Mouse (Mus musculus): ENCODE results near the gene Cep104. TPM values are rescaled to one million over a fixed set of nuclear protein-coding genes. Genes with fewer than 3 reads are reported as not detected.

The Cep104 gene
- polyA plus RNA-seq, 1 experiment from 2014 or later = 21.4 TPM

DNA sequence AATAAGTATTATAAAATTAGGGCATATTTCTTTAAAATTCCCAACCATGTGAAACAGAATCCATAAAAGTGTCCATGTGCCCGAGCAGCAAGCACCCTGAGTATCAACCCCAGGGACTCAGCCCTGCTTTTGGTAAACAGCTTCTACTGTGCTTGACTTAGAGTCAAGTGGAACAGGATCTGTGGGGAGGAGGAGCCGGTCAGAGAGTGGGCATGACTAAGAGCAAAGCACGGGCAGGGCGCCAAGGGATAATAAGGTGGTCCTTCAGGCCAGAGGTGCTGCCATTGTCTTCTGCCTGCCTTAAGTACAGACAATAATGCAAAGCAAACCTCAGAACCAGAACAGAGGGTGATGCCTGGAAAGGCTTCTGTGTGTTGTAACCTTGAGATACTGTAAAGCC lies 32.8 kb downstream of the Cep104 start:
- no peak overlapping the region for H3K27ac ChIP-seq
- no peak overlapping the region for H3K4me3 ChIP-seq (replicated peaks)
- peaks cover 13% of the 10 kb centered on the region for H3K4me1 ChIP-seq
- no peaks in the 10 kb centered on the region for H3K27me3 ChIP-seq
- H3K4me2 ChIP-seq = no peak overlapping the region
- H3K9me3 ChIP-seq = no peaks in the 10 kb centered on the region
- 80% methylated on average over 4 of the region's 4 CpGs for WGBS
- peaks cover 46% of the 10 kb centered on the region for H3K36me3 ChIP-seq (replicated peaks)
- H3K9ac ChIP-seq = no peak overlapping the region
- ATAC-seq (ENCODE audit: low FRiP score) = no peak

DNA sequence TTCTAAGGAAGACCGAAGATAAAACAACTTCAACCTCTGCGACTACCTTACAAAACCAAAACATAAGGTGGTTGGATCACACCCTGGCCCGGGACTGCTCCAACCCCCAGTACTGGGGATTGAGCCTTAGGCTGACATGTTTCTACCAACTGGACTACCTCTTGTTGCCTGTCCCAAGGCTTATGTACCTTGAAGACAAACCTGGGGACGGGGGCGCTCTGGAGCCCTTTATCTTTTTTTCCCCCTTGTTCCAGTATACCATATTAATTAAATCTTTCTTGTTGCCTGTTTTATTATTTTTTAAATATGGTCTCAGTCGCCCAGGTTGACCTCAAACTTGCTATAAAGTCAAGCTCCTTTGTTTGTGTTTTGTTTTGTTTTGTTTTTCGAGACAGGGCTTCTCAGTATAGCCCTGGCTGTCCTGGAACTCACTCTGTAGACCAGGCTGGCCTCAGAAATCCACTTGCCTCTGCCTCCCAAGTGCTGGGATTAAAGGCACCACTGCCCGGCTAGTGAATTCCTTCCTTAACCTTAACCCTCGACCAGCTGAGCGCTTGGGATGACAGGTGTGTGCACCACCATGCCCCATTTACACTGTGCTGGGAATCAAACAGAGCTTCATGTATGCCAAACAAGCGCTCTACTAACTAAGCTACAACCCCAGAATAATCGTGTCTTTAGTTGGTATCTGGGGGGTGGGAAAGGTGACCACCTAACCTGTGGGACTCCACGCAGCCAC lies 36.1 kb downstream of the Cep104 start:
- ATAC-seq (ENCODE audit: low FRiP score) = no peak; the same call in 1 of the 2 replicates
- Histone ChIP-seq H3K4me3 (replicated peaks) (peak overlapping the region; percentile 100), H3K9me3 (no peaks in the 10 kb centered on the region), H3K36me3 (replicated peaks) (peaks cover 37% of the 10 kb centered on the region), H3K9ac (peak overlapping the region; percentile 96), H3K4me1 (peaks cover 25% of the 10 kb centered on the region), H3K27ac (peak overlapping the region; percentile 31; the same call in 1 of the 2 replicates), H3K27me3 (no peaks in the 10 kb centered on the region), H3K4me2 (peak overlapping the region; percentile 97)
- 28% methylated on average over 13 of the region's 13 CpGs for WGBS

DNA sequence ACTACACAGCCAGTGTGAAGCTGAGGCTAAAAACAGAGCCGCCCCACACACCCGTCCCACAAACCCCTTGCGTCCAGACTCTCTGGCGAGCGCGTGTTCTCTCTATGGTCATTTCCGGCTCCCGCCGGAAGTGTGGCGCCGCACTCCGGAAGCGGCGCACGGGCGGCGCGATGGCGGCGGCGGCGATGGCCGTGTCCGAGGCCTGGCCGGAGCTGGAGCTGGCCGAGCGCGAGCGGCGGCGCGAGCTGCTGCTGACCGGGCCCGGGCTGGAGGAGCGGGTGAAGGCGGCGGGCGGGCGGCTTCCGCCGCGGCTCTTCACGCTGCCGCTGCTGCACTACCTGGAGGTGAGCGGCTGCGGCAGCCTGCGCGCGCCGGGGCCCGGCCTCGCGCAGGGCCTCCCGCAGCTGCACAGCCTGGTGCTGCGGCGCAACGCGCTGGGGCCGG lies 36.7 kb downstream of the Cep104 start, which contains the start of gene Lrrc47:
Lrrc47 (plus strand) TSS at position 86 of the 444 bp plus-strand sequence.
- H3K4me1 ChIP-seq = peaks cover 25% of the 10 kb centered on the region
- peak; percentile 94 for ATAC-seq (ENCODE audit: low FRiP score)
- peak within 1 kb of the TSS; percentile 66 for H3K27ac ChIP-seq
- under 1% methylated on average over 56 of the region's 59 CpGs for WGBS
- no peaks in the 10 kb centered on the region for H3K27me3 ChIP-seq
- peak within 1 kb of the TSS; percentile 96 for H3K9ac ChIP-seq
- peak within 1 kb of the TSS; percentile 97 for H3K4me2 ChIP-seq
- H3K36me3 ChIP-seq (replicated peaks) = peaks cover 37% of the 10 kb centered on the region
- H3K4me3 ChIP-seq (replicated peaks) = peak within 1 kb of the TSS; percentile 100
- H3K9me3 ChIP-seq = no peaks in the 10 kb centered on the region

DNA sequence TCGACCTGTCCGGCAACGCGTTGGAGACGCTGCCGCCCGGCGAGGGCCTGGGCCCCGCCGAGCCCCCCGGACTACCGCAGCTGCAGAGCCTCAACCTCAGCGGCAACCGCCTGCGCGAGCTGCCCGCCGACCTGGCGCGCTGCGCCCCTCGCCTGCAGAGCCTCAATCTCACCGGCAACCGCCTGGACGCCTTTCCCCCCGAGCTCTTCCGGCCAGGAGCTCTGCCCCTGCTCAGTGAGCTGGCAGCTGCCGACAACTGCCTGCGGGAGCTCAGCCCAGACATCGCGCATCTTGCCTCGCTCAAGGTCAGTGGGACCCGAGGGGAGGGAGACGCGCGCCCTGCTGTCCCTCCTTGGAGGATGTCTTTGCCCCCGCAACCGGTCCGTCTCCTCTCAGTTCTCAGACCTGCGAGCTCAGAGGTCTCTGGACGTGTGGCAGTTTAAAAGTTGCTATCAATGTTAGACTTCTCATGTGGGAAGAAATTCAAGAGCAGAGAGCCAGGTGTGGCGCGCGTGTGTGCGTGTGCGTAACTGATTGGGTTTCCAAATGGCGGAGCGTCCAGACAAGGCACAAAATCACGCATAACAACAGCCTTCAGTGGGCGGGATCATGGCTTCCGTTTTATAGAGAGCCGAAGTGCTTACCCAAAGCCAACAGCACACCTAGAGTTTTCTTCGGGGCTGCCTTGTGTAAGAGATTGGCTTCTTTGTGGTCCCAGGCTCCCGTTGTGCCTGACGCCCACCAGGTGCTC lies 37.3 kb downstream of the Cep104 start:
- no peak; the same call in 1 of the 2 replicates for ATAC-seq (ENCODE audit: low FRiP score)
- Histone ChIP-seq H3K9me3 (no peaks in the 10 kb centered on the region), H3K4me3 (replicated peaks) (peak overlapping the region; percentile 100), H3K27me3 (no peaks in the 10 kb centered on the region), H3K9ac (peak overlapping the region; percentile 96), H3K4me2 (peak overlapping the region; percentile 97), H3K4me1 (peaks cover 25% of the 10 kb centered on the region), H3K27ac (peak overlapping the region; percentile 66), H3K36me3 (replicated peaks) (peaks cover 37% of the 10 kb centered on the region)
- WGBS = 3% methylated on average over 43 of the region's 55 CpGs

DNA sequence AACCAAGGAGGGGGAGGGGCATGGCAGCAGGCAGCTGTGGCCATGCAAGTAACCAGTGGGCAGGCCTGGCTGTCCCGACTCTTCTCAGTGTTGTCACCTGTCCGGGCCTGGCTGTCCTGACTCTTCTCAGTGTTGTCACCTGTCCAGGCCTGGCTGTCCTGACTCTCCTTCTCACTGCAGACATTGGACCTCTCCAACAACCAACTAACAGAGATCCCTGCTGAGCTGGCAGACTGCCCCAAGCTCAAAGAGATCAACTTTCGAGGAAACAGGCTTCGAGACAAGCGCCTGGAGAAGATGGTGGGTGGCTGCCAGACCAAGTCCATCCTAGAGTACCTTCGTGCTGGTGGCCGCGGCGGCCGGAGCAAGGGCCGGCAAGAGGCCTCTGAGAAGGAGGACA lies 40.5 kb downstream of the Cep104 start:
- Histone ChIP-seq H3K4me2 (no peak overlapping the region), H3K36me3 (replicated peaks) (peaks cover 66% of the 10 kb centered on the region), H3K27me3 (no peaks in the 10 kb centered on the region), H3K4me1 (peaks cover 25% of the 10 kb centered on the region), H3K27ac (no peak overlapping the region), H3K9ac (no peak overlapping the region), H3K9me3 (no peaks in the 10 kb centered on the region), H3K4me3 (replicated peaks) (no peak overlapping the region)
- ATAC-seq (ENCODE audit: low FRiP score) = no peak
- WGBS = 92% methylated on average over 11 of the region's 11 CpGs

DNA sequence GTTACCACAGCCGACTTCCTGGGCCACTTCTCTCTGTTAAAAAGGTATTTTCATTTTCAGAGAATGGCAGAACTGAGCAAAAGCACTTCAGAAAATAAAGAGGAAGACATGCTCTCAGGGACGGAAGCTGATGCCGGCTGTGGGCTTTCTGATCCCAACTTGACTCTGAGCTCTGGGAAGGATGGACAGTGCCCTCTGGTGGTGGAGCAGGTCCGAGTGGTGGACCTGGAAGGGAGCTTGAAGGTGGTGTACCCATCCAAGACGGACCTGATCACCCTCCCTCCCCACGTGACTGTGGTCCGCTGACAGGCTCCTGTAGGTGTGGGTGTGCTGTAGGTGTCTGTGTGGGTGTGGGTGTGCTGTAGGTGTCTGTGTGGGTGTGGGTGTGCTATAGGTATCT lies 44.6 kb downstream of the Cep104 start:
- no peak for ATAC-seq (ENCODE audit: low FRiP score)

DNA sequence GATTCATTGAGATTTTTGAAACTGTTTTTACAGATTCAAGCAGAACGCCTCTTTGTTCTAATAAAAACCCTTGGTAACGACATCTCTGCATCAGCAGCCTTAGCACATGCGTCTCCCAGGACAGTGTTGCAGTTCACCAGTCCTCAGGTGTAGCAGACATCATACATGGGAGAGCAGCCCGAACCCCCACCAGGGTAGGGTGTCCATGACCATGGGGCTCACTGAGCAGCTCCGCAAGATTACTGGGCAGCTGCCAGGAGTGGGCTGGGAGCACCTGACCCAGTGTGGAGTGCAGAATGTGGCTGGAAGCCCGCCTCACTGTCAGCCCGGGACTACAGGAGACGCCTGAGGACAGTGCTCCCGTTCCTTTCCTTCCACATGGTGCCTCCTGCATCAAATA lies 46.4 kb downstream of the Cep104 start:
- Histone ChIP-seq H3K36me3 (replicated peaks) (peaks cover 60% of the 10 kb centered on the region), H3K27ac (no peak overlapping the region), H3K4me1 (peaks cover 15% of the 10 kb centered on the region), H3K27me3 (peaks cover 29% of the 10 kb centered on the region), H3K9me3 (no peaks in the 10 kb centered on the region), H3K9ac (no peak overlapping the region), H3K4me2 (no peak overlapping the region), H3K4me3 (replicated peaks) (no peak overlapping the region)
- no peak for ATAC-seq (ENCODE audit: low FRiP score)
- WGBS = 92% methylated on average over 9 of the region's 9 CpGs

More for the DNA sequence above, 44.6 kb downstream of the Cep104 start:
- 75% methylated on average over 7 of the region's 7 CpGs for WGBS
- no peak overlapping the region for H3K4me2 ChIP-seq
- H3K36me3 ChIP-seq (replicated peaks) = peaks cover 79% of the 10 kb centered on the region
- peaks cover 10% of the 10 kb centered on the region for H3K27me3 ChIP-seq
- H3K4me3 ChIP-seq (replicated peaks) = no peak overlapping the region
- H3K9ac ChIP-seq = no peak overlapping the region
- 0 out of 2 replicates have a peak, but pooled peaks cover 2% of the 10 kb centered on the region for H3K4me1 ChIP-seq
- H3K27ac ChIP-seq = no peak overlapping the region
- H3K9me3 ChIP-seq = no peaks in the 10 kb centered on the region

DNA sequence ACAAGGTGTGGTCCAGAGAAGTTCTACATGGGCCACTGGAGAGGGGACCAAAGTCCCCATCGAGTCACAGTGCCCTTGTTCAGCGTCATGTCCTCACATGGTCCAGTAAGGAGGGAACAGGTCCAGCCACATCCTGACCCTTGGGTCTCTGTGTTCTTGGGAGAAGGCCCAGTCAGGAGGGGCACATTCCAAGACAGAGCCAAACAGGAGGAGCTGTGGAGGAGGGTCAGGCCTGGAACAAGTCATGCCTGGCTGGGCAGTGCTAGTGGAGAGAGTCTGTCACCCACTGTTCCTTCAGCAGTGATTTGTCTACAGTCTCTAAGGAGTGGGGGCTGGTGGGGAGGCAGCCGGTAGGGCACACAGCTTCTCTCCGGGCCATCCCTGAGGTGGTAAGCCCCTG lies 47.4 kb downstream of the Cep104 start:
- WGBS = 76% methylated on average over 4 of the region's 4 CpGs
- H3K27ac ChIP-seq = no peak overlapping the region
- no peak overlapping the region for H3K9ac ChIP-seq
- H3K4me3 ChIP-seq (replicated peaks) = no peak overlapping the region
- no peaks in the 10 kb centered on the region for H3K9me3 ChIP-seq
- ATAC-seq (ENCODE audit: low FRiP score) = no peak
- H3K36me3 ChIP-seq (replicated peaks) = peaks cover 51% of the 10 kb centered on the region
- H3K4me2 ChIP-seq = no peak overlapping the region
- H3K27me3 ChIP-seq = peaks cover 39% of the 10 kb centered on the region
- H3K4me1 ChIP-seq = peaks cover 18% of the 10 kb centered on the region

DNA sequence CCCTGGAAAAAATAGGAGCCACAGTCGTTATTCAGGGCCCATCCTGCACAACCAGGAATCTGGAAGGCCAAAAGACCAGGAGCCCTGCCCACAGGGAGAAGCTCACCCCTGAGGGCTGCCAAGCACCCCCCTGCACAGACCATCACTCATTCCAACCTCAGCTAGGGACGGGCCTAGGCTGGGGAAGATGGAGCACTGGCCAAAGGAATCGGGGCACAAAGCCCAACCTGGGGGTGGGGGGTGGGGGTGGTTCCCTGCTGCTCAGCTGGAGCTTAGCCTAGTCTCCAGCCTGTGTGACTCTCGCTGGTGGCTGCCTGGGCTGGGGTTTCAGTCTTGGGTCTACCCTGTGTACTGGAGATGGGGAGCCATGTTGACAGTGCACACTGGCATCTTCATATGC lies 47.9 kb downstream of the Cep104 start:
- no peak overlapping the region for H3K9ac ChIP-seq
- 28% methylated on average over 4 of the region's 4 CpGs for WGBS
- peaks cover 18% of the 10 kb centered on the region for H3K4me1 ChIP-seq
- H3K36me3 ChIP-seq (replicated peaks) = peaks cover 47% of the 10 kb centered on the region
- no peak for ATAC-seq (ENCODE audit: low FRiP score)
- H3K4me2 ChIP-seq = no peak overlapping the region
- H3K9me3 ChIP-seq = no peaks in the 10 kb centered on the region
- no peak overlapping the region for H3K4me3 ChIP-seq (replicated peaks)
- peaks cover 42% of the 10 kb centered on the region for H3K27me3 ChIP-seq
- no peak overlapping the region for H3K27ac ChIP-seq

DNA sequence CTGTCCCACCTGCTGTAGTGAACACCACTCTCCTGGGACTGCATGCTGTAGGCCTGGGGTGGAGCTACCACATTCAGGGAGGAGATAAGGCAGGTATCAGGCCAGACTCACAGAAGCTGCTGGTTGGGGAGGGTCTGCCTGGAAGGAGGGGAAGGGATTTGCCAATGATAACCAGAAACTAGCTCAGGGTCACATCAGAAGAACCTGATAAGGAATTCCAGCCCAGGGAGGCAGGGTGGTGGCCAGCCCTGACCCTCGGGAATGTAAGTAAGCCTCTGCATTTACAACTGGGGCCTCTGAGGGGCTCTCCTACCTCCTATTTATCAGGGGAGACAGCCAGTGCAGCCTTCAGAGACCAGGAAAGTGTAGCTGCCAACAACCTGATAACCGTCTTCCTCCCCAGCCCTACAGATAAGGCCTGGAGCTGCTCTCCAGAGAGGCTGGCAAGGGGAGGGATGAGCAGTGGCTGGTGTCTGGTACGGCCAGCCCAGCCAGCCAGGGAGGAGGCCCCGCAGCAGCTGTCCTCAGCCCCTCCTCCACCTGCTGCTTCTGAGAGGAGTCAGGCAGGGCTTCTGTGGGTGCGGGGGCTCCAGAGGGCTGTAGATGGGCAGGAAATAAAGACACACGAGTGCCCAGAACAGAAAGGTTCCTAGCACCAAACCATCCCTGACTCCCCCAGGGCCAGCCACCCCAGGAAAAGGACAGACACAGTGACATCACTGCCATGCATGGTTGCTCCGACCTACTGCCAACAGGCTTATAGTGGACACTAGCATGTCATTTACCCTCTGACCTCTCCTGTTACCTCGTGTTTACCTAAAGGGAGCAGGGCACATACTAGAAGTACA lies 49.0 kb downstream of the Cep104 start:
- H3K27me3 ChIP-seq = peaks cover 42% of the 10 kb centered on the region
- WGBS = 33% methylated on average over 8 of the region's 8 CpGs
- H3K4me2 ChIP-seq = no peak overlapping the region
- peaks cover 18% of the 10 kb centered on the region for H3K4me1 ChIP-seq
- H3K27ac ChIP-seq = no peak overlapping the region
- peaks cover 35% of the 10 kb centered on the region for H3K36me3 ChIP-seq (replicated peaks)
- H3K9me3 ChIP-seq = no peaks in the 10 kb centered on the region
- ATAC-seq (ENCODE audit: low FRiP score) = no peak
- H3K4me3 ChIP-seq (replicated peaks) = no peak overlapping the region; the same call in 1 of the 2 replicates
- no peak overlapping the region for H3K9ac ChIP-seq

DNA sequence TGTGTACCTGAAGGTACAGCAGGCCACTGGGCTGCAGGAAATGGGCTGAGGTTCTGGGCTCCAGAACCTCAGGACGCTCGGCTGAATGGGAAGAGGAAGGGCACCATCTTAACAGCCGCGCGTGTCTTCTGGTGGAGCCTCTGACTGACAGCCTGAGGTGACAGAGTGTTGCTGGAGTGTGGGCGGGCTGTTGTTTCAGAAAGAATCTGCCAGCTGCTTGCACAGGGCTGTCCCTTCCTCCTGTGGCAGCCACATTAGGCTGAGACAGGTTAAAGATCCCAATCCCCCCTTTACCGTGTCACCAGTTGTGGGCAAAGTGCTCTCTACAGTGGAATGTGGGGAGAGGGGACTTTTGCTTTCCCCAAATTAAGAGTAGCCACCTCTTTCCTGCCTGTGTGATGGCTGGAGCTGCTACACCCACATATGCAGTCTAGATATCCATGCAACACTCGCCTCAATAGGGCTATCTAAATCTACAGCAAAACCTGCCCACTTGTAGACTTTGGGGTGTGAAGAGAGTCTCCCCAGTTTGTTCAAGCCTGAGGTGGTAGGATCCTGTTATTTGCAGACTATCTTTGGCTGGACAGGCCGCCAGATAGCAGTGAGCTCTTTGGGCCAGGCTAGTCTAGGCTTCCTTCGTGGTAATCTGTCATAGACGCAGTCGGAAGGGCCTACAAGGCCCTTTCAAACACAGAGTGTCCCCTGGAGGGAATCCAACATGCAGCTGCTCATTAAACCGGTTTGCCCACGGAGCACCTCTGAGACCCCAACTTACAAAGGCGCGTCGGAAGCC lies 49.9 kb downstream of the Cep104 start:
- Histone ChIP-seq H3K27me3 (peaks cover 42% of the 10 kb centered on the region), H3K36me3 (replicated peaks) (peaks cover 26% of the 10 kb centered on the region), H3K4me2 (peak overlapping the region; percentile 58), H3K9ac (no peak overlapping the region), H3K4me1 (peaks cover 18% of the 10 kb centered on the region), H3K27ac (no peak overlapping the region), H3K9me3 (no peaks in the 10 kb centered on the region), H3K4me3 (replicated peaks) (no peak overlapping the region)
- no peak for ATAC-seq (ENCODE audit: low FRiP score)
- WGBS = 36% methylated on average over 17 of the region's 17 CpGs
